Mouse (Mus musculus) spleen, adult 2 months (tissue): ENCODE data around the gene Slc17a5.

ENCODE experiments used
- CTCF ChIP-seq: fragments of 200-500 bp; IDR thresholded peaks from 2 replicates; pipeline ENCODE4 v1.5.1; 2011; ENCODE audit warnings: mild to moderate bottlenecking, inconsistent platforms; ENCODE audit not compliant: insufficient read depth, insufficient read length, insufficient replicate concordance; ENCODE audit errors: extremely low read depth
- POLR2A ChIP-seq: fragments of 200-500 bp; IDR thresholded peaks from 2 replicates; pipeline ENCODE4 v1.6.1; 2011; ENCODE audit warnings: low read depth, low read length, inconsistent platforms

- TF ChIP-seq POLR2A = no peak
- TF ChIP-seq CTCF = peak; percentile 44; the same call in 1 of the 2 replicates
Measured at GRCm38 (mm10) chr9:78552984-78553383, 34.9 kb downstream of the Slc17a5 start.
